Mouse (Mus musculus): ENCODE measurements at regions not wholly inside any gene's neighbourhood (a gene's known extent, or its start where the extent isn't known, plus 50 kb on each side); places are given as distances from the start of the nearest gene placed in this dataset.

GRCm38 (mm10) chr15:63724543-63725186 lies 120.3 kb downstream of the Gsdmc2 start:
- no peak for DNase-seq

DNA sequence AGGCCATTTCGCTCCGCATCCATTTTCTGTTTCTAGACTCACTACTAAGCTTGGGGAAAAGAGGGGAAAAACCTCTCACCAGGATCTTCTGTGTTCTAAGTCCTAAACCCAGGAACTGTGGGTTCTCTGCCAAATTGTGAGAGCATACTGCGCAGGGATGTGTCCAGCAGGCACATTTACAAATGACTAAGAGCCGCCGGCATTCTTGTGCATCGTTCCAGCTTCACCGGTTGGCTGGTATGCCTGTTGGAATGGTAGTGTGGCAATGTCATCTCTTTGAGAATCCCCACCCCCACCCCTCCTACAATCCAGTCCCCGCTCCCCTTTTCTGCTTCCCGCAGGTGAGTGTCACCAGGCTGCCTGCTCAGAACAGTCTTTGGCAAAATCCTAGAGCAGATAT lies 122.0 kb downstream of the Gsdmc2 start:
- DNase-seq: no peak

DNA sequence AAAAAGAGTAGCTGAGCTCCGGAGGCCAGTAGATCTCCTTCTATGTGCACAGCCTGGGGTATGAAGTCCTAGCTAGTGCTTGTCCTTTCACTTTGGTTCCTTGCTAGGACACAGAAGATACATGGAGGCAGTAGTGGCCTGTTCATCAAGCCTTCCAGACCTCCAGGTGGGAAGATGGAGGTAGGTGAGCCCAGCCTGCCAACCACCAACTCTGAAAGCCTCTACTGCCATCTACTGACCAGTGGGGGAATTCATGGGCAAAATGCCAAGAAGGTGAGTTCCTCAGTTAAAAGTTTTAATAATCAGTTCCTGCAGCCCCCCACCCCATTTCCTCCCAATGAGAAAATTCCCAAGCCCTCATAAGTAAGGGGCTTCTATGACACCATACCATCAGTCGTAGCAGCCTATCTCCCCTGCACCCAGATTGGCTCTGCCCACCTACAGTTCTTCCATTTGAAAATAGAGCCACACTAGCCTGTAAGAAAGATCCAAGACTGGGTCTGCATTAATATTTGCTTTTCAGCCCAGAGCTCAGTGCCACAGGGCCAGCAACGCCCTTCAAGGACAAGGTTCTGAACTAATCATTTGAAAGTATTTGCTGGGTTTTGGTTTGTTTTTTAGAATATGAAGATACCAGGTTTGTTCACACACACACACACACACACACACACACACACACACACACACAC lies 123.2 kb downstream of the Gsdmc2 start:
- DNase-seq: peak; percentile 61

DNA sequence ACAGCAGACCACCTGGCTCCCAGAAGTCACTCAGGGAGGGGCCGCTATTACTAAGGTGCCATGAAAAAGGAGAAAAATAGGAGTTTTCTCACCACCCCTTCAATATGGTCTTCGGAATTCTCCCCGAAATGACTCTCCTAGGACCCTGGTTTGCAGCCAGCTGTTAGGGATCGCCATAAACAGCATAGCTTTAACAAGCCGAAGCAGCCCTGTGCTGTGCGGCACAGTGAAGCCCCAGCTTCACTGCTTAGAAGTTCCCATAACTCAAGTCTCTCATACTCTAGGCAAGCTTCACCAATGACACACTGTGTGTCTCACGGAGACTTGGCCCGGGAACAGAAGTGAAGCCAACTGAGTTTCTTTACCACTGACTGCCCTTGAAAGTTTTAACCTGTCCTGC lies 127.2 kb downstream of the Gsdmc2 start:
- no peak for DNase-seq

DNA sequence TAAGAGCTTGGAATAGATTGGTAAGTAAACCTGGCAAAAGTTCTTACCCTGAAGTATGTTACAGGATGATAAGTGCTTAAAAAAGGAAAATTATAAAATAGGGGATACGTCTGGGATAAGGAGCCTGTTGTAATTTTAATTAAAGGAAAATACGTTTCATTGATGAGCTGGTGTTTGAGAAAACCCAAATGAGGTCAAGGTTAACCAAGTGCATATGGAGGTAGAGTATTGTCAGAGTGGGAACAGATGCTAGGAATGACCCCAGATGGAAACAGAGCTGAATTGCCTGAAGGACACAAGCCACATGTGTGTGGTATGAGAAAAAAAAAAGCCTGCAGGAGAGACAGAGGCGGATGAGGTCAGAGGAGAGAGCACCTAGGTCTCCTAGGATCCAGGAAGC lies 131.3 kb downstream of the Gsdmc2 start:
- no peak for DNase-seq

DNA sequence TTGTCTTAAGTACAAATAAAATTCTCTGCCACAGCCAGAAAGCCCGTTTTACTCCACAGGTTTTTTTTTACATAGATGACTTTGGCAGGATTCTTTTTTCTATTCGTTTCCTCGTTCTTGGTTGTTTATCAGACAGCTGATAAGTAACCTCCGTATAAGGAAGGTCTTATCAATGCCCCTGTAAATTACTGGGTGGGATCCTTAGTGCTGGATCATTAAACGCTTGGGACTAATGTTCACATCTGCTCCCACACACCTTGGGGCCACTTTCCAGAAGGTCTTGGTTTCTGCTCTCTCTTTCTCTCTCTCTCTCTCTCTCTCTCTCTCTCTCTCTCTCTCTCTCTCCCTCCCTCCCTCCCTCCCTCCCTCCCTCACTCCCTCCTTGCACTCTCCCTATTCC lies 134.6 kb downstream of the Gsdmc2 start:
- no peak for DNase-seq

DNA sequence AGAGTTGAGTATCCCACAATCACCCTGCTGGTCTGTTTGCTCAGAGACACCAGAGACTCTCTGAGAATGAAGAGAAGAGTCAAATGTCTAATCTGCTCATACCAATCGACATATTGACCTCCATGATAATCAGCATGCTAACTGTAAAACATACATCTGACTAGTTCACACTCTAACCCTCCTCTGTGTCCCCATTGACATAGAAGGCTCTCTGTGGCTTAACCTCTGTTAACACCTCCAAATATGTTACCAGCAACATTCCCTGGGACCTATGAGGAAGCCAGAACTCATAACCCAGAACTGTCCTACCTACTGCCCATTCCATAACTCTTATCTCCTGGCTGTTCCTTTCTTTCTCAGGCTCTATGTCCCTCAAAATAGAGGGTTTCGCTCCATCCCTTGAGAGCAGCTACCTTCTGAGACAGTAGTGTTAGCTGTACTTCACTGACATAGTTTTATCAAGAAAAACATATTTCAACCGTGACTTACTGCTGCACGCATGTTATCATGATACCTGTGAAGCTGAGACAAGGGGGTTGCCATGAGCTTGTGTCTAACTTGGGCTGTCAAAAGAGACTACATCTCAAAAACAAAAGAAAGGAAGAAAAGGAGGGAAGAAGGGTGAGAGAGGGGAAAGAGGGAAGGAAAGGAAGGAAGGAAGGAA lies 135.6 kb downstream of the Gsdmc2 start:
- DNase-seq: no peak

GRCm38 (mm10) chr15:63704636-63705035 lies 140.3 kb downstream of the Gsdmc2 start:
- DNase-seq: no peak

DNA sequence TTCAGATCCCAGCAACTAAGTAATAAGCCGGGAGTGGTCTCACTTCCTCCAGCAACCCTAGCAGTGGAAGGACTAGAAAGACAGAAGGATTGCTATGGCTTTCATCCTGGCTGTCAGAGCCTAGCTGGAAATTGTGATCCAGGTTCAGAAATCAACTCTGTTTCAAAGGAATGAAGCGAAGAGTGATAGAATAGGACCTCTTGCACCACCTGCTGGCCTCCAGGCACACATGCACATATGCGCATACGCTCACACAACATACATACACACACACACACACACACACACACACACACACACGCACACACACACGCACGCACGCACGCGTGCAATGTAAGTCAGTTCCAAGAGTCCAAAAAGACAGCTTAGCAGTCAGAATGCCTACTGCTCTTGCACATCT lies 147.1 kb downstream of the Gsdmc2 start:
- DNase-seq: no peak

DNA sequence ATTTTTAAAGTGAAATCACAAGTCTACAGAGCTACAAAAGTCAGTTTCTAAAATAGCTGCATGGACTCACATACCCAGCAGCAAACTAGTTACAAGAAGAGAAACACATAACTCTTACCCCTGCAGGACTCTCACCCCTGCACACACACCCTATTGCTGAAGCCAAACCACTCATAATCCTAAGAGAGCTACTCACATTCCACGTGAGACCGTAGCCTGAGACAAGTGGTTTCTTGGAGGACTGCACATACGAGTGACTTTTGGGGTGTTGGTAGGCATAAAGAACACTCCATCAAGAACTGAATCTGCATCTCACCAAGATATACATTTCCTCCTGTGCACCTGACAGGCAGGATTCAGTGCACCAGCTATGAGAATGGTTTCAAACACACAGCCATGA lies 150.8 kb downstream of the Gsdmc2 start:
- no peak for DNase-seq

GRCm38 (mm10) chr15:63693561-63693960 lies 151.4 kb downstream of the Gsdmc2 start:
- no peak for DNase-seq

DNA sequence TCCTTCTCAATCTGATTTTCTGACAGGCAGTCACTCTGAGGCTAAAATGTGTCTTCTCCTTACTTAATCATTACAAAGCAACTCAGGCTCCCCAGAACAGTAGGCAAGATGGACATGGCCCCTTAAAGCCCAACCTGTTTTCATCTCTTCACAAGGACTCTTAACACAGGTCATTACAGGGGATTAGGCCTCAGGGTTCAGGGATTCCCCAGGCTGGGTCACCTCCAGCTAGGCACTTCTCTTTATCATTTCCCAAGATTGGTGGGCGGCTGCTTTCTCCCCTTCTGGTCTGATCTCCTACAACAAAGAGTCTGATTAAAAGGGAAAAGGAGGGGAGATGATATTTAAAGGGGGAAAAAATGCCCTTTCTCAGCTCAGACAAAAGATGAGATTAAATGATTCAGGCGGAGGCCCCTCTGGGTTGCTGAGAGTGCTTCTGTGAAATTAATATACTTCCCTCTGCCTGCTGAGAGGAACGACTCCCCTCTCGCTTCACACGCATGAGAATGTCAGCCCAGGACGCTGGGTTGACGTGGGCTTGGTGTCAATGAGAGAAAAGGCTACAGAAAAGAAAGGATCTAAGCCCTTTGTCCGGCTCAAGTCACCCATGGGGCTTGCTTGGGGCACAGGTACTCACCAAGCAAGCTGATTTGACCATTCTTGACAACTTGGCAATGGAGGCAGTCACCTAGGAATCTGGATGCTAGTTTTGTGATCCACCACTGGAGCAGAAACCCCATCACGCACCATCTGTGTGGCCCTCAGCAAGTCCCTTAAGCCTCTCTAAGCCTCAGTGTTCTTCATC lies 152.3 kb downstream of the Gsdmc2 start:
- DNase-seq: no peak

GRCm38 (mm10) chr15:63689788-63690575 lies 155.0 kb downstream of the Gsdmc2 start:
- DNase-seq: no peak

DNA sequence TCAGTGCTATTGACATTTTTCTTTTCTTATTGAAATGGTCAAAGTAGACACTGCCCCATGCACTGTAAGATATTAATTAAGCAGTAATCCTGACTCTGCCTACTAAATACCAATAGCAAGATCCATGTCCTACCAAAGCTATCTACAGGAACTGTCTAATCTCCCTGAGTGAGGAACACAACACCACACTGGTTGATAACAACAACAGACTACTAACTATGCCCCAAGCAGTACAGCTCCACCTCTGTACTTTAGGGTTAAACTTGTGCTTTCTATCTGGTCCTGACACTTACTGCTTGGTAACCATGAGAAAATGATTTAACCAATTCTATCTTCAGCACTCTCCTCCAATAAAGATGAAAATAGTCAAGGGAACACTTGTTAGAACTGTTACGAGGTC lies 157.1 kb downstream of the Gsdmc2 start:
- no peak for DNase-seq

- DNase-seq: no peak
Observed at GRCm38 (mm10) chr15:63686954-63687562, 157.9 kb downstream of the Gsdmc2 start.

DNA sequence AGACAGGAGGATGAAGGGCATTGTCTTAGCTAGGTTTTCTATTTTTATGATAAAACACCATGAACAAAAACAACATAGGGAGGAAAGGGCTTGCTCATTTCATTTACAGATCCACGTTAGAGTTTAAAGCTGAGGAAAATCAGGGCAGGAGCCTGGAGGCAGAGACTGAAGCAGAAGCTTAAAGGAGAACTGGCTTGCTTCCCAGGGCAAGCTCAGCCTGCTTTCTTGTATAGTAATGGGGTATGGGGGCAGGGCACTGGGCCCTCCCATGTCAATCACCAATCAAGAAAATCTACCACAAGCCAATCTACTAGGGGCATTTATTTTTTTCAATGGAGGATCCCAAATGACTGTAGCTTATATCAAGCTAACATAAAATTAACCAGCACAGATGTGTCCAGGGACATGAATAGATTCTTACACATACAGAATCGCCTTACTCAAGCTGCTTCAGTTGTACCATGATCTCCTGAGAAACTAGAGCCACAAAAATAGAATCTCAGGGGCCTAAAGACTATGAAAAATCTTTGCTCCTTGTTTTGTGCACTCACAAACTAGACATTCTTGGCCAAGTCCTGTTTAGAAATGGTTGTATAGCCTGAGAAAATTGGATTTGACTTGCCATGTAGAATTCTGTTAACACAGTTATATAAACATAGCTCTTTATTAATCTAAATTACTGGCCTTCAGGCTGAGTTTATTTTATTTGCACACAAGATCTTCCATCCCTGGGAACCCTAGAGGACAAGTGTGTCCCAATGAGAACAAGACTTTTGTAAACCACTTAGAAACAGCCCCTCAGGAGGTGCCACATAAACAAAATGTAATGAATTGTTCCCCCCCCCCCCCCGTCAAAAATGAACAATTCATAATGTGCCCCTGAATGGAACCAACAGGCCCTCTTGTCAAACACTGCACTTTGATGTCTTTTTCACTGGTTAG lies 164.7 kb downstream of the Gsdmc2 start:
- no peak for DNase-seq

GRCm38 (mm10) chr15:63678921-63679320 lies 166.1 kb downstream of the Gsdmc2 start:
- no peak for DNase-seq

GRCm38 (mm10) chr15:63675491-63676036 lies 169.4 kb downstream of the Gsdmc2 start:
- no peak for DNase-seq

DNA sequence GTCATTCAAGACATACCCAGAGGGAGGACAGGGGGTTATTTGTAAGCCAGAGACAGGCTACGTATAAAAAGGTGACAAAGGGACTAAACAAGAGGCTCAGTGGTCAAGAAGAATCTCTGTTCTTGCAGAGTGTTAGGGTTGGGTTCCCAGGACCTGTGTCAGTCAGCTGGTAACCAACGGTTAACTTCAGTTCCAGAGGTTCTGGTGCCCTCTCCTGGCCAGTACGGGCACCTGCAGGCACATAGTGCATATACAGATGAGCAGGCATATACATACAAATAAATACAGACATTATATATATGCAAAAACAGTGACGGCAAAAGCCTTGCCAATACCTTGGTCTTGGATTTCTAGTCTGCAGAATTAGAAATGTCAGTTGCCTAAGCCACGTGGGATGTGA lies 170.6 kb downstream of the Gsdmc2 start:
- no peak for DNase-seq

DNA sequence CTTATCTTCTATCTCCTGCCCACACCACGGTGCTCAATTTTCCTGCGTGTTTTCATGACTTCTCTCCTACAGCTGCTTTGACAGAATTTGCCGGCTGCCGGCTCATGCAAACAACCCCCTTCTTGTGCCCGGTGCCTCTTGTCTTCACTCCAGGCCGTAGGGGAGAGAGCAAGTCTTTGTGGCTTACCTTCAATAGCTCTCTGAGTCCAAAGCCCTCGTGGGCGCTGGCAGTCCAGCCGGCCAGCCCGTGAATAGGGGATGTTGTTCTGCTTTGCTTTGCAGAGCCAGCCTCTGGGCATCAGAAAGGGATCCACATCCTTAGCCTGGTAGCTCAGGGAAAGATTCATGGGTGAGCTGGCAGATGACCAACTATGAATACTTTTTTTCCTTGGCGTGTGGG lies 173.9 kb downstream of the Gsdmc2 start:
- no peak for DNase-seq

Data from adrenal gland, postnatal 10 days (tissue).